Mouse (Mus musculus): ENCODE results near the gene Armh3. TPM values are rescaled to one million over a fixed set of nuclear protein-coding genes. Genes with fewer than 3 reads are reported as not detected.

The Armh3 gene
- polyA plus RNA-seq, 1 experiment, result 5.6 TPM

GRCm38 (mm10) chr19:46032731-46033510 is 34.6 kb upstream of the Armh3 start:
- H3K36me3 ChIP-seq (ENCODE audit: control insufficient read depth, insufficient read depth, low read length), result peaks cover 42% of the 10 kb centered on the region
- H3K4me3 ChIP-seq (ENCODE audit: extremely low read depth, insufficient read depth, insufficient read length), result no peak overlapping the region
- TF ChIP-seq POLR2A (IDR thresholded peaks at IDR 0.05; ENCODE audit: low read depth, low read length) (no peak), CTCF (IDR thresholded peaks at IDR 0.05; ENCODE audit: extremely low read depth, insufficient read depth, insufficient read length, insufficient replicate concordance) (no peak)
- H3K27ac ChIP-seq (ENCODE audit: insufficient read depth, low read length), result no peak overlapping the region
- 94% methylated on average over 26 of the region's 26 CpGs for WGBS
- H3K4me1 ChIP-seq (ENCODE audit: control insufficient read depth, insufficient read depth, insufficient read length), result peaks cover 6% of the 10 kb centered on the region; the same call in 1 of the 2 replicates
- DNase-seq (ENCODE audit: low read depth in 1 of 2, low spot score in 2 of 2), result no peak
- H3K27me3 ChIP-seq (ENCODE audit: control insufficient read depth, insufficient read depth, low read length), result no peaks in the 10 kb centered on the region

DNA sequence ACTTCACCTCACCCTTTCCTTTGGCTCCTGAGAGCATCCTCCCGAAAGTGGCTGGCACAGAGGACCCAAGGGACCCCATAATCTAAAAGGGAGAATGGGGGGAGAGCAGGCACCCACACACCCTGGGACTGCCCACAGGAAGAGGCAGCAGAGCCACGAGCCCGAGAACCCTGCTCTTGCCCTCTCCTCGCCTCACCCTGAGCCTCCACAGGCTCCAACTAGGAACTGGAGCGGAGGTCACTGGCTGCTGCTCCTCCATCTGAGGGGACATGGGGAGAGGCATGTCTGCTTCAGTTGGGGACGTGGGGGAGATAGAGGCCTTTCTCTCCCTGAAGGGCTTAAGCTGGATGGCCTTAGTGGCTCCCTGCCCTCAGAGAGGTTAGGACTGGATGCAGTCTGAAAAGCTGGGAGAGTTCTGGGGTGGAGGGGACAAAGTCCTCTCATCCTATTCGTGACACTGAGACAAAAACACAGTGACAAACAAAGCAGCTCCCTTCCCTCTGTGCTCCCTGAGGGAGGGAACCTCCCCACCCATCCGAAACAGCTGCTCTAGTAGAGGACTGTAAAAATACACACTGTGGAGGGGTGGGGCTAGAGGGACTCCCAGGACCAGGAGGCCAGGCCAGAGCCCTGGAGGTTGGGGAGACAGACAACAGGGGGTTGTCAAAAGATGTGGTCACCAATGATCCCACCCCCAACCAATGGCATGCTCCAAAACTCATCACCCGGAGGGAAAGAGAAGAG is 33.6 kb upstream of the Armh3 start:
- H3K36me3 ChIP-seq (ENCODE audit: control insufficient read depth, insufficient read depth, low read length), result peaks cover 42% of the 10 kb centered on the region
- no peak for TF ChIP-seq POLR2A (IDR thresholded peaks at IDR 0.05; ENCODE audit: low read depth, low read length)
- no peak for TF ChIP-seq CTCF (IDR thresholded peaks at IDR 0.05; ENCODE audit: extremely low read depth, insufficient read depth, insufficient read length, insufficient replicate concordance)
- no peaks in the 10 kb centered on the region for H3K27me3 ChIP-seq (ENCODE audit: control insufficient read depth, insufficient read depth, low read length)
- H3K4me3 ChIP-seq (ENCODE audit: extremely low read depth, insufficient read depth, insufficient read length), result no peak overlapping the region
- H3K4me1 ChIP-seq (ENCODE audit: control insufficient read depth, insufficient read depth, insufficient read length), result no peaks in the 10 kb centered on the region
- WGBS, result 76% methylated on average over 9 of the region's 9 CpGs
- no peak overlapping the region for H3K27ac ChIP-seq (ENCODE audit: insufficient read depth, low read length)
- DNase-seq (ENCODE audit: low read depth in 1 of 2, low spot score in 2 of 2), result no peak

DNA sequence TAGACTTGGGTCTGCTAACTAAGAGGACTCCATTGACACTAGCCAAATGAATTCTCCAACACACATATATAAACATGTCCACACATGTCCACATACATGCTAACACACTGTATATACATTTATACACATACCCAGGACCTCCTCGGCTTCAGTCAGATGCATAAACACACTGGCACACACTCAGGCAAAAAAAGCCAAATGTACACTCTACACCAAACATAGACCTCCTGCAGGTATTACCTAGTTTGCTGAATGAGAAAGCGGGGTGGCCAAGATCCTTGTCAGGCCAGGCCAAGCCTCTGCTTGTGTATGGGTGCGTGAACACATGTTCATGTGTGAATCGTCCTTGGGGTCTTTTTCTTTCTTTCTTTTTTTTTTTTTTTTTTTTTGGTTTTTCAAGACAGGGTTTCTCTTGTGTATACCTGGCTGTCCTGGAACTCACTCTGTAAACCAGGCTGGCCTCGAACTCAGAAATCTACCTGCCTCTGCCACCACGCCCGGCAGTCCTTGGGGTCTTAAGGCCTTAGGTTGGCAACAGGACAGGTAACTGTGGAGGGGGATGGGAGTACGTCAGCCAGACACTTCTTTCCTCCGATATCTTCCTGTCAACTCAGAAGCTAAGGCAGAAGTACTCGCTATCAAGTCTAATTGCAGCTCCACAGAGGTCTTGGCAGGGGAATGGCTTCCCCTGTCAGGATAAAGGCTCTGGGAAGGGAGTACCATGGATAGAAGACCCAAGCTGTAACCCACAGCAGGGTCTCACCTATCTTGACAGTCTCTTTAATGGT is 32.1 kb upstream of the Armh3 start:
- DNase-seq (ENCODE audit: low read depth in 1 of 2, low spot score in 2 of 2), result no peak
- Histone ChIP-seq H3K4me3 (ENCODE audit: extremely low read depth, insufficient read depth, insufficient read length) (no peak overlapping the region), H3K4me1 (ENCODE audit: control insufficient read depth, insufficient read depth, insufficient read length) (no peaks in the 10 kb centered on the region), H3K36me3 (ENCODE audit: control insufficient read depth, insufficient read depth, low read length) (peaks cover 34% of the 10 kb centered on the region), H3K27me3 (ENCODE audit: control insufficient read depth, insufficient read depth, low read length) (no peaks in the 10 kb centered on the region), H3K27ac (ENCODE audit: insufficient read depth, low read length) (no peak overlapping the region)
- TF ChIP-seq CTCF (IDR thresholded peaks at IDR 0.05; ENCODE audit: extremely low read depth, insufficient read depth, insufficient read length, insufficient replicate concordance) (no peak), POLR2A (IDR thresholded peaks at IDR 0.05; ENCODE audit: low read depth, low read length) (no peak)
- 90% methylated on average over 10 of the region's 10 CpGs for WGBS

DNA sequence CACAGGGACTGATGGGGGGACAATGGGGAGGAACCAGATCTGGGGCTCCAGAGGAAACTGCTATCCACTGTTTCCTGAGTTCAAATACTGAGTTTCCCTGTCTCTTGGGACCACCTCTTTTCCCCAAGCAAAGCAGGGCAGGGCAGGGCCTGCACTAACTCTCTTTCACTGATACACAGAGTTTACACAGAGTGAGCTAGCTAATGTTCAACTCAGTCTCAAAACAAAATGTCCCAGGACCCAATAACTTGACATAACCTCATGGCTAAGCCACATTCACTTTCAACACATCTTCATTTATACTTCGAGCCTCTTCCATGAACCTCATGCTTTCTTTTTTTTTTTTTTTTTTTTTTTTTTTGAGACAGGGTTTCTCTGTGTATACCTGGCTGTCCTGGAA is 31.4 kb upstream of the Armh3 start:
- peaks cover 26% of the 10 kb centered on the region for H3K36me3 ChIP-seq (ENCODE audit: control insufficient read depth, insufficient read depth, low read length)
- DNase-seq (ENCODE audit: low read depth in 1 of 2, low spot score in 2 of 2), result no peak
- no peak overlapping the region for H3K27ac ChIP-seq (ENCODE audit: insufficient read depth, low read length)
- H3K4me3 ChIP-seq (ENCODE audit: extremely low read depth, insufficient read depth, insufficient read length), result no peak overlapping the region
- H3K4me1 ChIP-seq (ENCODE audit: control insufficient read depth, insufficient read depth, insufficient read length), result no peaks in the 10 kb centered on the region
- no peaks in the 10 kb centered on the region for H3K27me3 ChIP-seq (ENCODE audit: control insufficient read depth, insufficient read depth, low read length)
- no peak for TF ChIP-seq CTCF (IDR thresholded peaks at IDR 0.05; ENCODE audit: extremely low read depth, insufficient read depth, insufficient read length, insufficient replicate concordance)
- no peak for TF ChIP-seq POLR2A (IDR thresholded peaks at IDR 0.05; ENCODE audit: low read depth, low read length)
- 94% methylated on average over 1 of the region's 1 CpGs for WGBS

DNA sequence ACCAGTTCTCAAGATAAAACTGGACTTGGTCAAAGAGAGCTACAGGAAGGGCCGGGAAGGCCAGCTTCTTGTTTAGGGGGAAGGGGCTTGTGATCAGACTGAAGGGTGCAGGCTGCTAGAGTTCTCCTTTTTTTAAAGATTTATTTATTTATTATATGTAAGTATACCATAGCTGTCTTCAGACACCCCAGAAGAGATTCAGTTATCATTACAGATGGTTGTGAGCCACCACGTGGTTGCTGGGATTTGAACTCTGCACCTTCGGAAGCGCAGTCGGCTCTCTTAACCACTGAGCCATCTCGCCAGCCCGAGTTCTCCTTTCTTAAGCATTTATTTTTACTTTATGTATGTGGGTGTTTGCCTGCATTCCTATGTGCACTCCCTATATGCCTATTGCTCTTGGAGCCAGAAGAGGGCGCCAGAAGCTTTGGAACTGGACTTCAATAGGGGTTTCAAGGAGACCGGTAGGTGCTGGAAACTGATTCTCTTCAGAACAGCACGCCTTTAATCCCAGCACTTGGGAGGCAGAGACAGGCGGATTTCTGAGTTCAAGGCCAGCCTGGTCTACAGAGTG is 30.5 kb upstream of the Armh3 start:
- no peak for DNase-seq (ENCODE audit: low read depth in 1 of 2, low spot score in 2 of 2)
- 72% methylated on average over 11 of the region's 11 CpGs for WGBS
- Histone ChIP-seq H3K27ac (ENCODE audit: insufficient read depth, low read length) (no peak overlapping the region), H3K36me3 (ENCODE audit: control insufficient read depth, insufficient read depth, low read length) (peaks cover 18% of the 10 kb centered on the region), H3K4me1 (ENCODE audit: control insufficient read depth, insufficient read depth, insufficient read length) (no peaks in the 10 kb centered on the region), H3K4me3 (ENCODE audit: extremely low read depth, insufficient read depth, insufficient read length) (no peak overlapping the region), H3K27me3 (ENCODE audit: control insufficient read depth, insufficient read depth, low read length) (no peaks in the 10 kb centered on the region)
- TF ChIP-seq POLR2A (IDR thresholded peaks at IDR 0.05; ENCODE audit: low read depth, low read length), result no peak
- peak; percentile 17; the same call in 1 of the 2 replicates for TF ChIP-seq CTCF (IDR thresholded peaks at IDR 0.05; ENCODE audit: extremely low read depth, insufficient read depth, insufficient read length, insufficient replicate concordance)

- Histone ChIP-seq H3K4me3 (ENCODE audit: extremely low read depth, insufficient read depth, insufficient read length) (no peak overlapping the region), H3K27ac (ENCODE audit: insufficient read depth, low read length) (no peak overlapping the region), H3K36me3 (ENCODE audit: control insufficient read depth, insufficient read depth, low read length) (no peaks in the 10 kb centered on the region), H3K4me1 (ENCODE audit: control insufficient read depth, insufficient read depth, insufficient read length) (no peaks in the 10 kb centered on the region), H3K27me3 (ENCODE audit: control insufficient read depth, insufficient read depth, low read length) (no peaks in the 10 kb centered on the region)
- DNase-seq (ENCODE audit: low read depth in 1 of 2, low spot score in 2 of 2), result no peak
- no peak for TF ChIP-seq POLR2A (IDR thresholded peaks at IDR 0.05; ENCODE audit: low read depth, low read length)
- no peak for TF ChIP-seq CTCF (IDR thresholded peaks at IDR 0.05; ENCODE audit: extremely low read depth, insufficient read depth, insufficient read length, insufficient replicate concordance)
- 58% methylated on average over 8 of the region's 8 CpGs for WGBS
Measured at GRCm38 (mm10) chr19:46026567-46026966, 28.3 kb upstream of the Armh3 start.
